Mouse (Mus musculus): ENCODE results near the gene Car3.

Car3 gene

DNA sequence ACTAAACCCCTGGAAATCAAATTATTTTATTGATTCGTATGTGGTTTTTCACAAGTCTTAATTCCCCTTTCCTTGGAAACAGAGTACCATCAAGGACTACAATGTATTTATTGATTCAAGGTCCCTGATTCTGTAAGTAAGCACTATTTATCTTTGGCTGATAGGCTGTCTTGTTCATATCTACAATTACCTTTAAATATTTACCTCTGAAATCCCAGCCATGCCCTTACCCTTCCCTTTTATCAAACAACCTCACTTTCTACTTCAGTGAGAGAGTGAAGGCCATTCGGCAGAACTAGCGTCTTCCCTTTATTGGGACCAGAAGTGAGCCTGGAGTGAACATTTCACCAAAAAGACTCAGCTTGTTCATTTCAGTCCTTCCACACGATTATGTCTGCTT is 50.5 kb downstream of the Car3 start:
- no peak for DNase-seq

GRCm38 (mm10) chr3:14915355-14915754 is 52.0 kb downstream of the Car3 start:
- DNase-seq: no peak

DNA sequence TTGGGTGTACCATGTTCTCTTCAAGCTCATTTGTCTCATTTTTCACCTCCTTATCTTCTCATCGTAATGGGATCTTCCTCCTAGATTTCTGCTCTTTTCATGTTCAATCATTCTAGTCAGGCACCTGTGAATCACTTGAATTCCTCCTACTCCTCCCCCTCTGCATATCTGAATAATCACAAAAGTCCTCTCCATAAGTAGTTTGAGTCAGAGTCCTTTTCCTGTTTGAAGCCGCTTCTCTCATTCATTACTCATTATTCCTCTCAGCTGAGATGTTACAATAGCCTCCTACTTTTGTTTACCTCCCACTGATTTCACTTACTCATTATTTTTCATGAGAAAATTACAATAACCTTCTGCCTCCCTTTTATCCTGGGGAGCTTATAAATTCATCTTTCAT is 53.9 kb downstream of the Car3 start:
- DNase-seq: no peak

All from cerebellum, adult 9-10 months (tissue).